Mouse (Mus musculus): Measurements from ENCODE around the gene A530032D15Rik.
"Not testable (repeated sequence)": the region's sequence is repeated elsewhere in the genome, so short reads cannot be mapped to it uniquely, and the experiment has no call there.

DNA sequence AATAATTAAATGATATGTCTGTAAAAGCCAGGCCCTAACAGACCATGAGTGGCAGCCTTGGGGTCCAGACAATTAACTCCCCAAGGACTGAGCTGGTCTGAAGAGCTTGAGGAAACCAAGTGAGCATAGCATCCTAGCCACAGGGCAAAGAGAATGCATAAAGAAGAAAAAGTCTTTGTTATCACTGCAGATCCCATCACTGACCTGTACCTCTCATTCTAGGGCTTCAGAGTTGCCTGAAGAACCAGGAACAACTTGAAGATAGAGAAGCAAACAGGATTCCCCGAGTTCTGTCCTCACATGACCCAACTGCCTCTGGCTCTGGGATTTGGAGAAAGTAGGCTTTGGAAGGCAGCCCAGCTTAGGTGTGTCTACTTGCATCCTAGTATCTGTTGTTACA lies 9.8 kb downstream of the A530032D15Rik start, which contains the start of gene Gm10553:
- TF ChIP-seq CTCF (IDR thresholded peaks at IDR 0.05; ENCODE audit: control insufficient read depth, insufficient read depth, insufficient read length); MAX (IDR thresholded peaks at IDR 0.05); CEBPB (IDR thresholded peaks at IDR 0.05; ENCODE audit: low read depth); USF1 (IDR thresholded peaks at IDR 0.05; ENCODE audit: low read depth): not testable (repeated sequence)
